Mouse (Mus musculus) testis, adult 2 months (tissue): ENCODE measurements around the gene Pkig.

Experiments
- CTCF ChIP-seq: fragments of 200-500 bp; IDR thresholded peaks from 2 replicates; pipeline ENCODE4 v1.5.1; 2012; ENCODE audit warnings: low read depth, mild to moderate bottlenecking, inconsistent platforms, low read length, moderate library complexity; ENCODE audit not compliant: control insufficient read depth, insufficient read depth, insufficient replicate concordance
- POLR2A ChIP-seq: fragments of 200-500 bp; IDR thresholded peaks from 2 replicates; pipeline ENCODE4 v1.6.1; 2012; ENCODE audit warnings: low read depth, mild to moderate bottlenecking, inconsistent platforms, low read length, moderate library complexity; ENCODE audit not compliant: control insufficient read depth

DNA sequence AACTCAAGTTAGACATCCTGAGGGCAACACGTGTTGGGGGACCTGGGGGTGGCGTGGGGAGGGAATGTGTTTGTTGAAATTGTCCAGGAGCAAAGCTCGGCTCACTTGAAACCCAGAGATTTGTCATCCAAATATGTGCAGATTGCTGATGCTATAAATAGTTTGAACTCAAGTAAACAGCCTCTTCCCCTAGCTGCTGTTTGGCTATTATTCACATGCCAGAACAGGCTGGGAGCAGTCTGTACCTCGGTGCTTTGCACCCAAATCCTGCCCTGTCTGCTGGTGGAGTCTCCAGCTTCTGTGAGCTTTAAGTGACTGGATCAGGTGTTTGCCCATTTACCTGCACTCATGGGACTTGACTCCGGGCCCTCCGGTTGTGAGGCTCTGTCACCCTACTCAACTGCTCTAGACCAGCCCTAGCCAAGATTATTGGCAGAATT, 27.6 kb downstream of the Pkig start:
- TF ChIP-seq CTCF (no peak), POLR2A (no peak)
